Mouse (Mus musculus) fat pad, adult 2 months (tissue): Measurements from ENCODE around the gene Cnot6l.

Experiments
- DNase-seq: peaks from one replicate; pipeline ENCODE4 v3.0.0-alpha.2; 2011; ENCODE audit warnings: low read depth, low spot score; ENCODE audit errors: extremely low read depth

Cnot6l gene

GRCm38 (mm10) chr5:96161578-96162398, 2.2 kb downstream of the Cnot6l start:
- DNase-seq, result no peak

GRCm38 (mm10) chr5:96161263-96161577, 2.8 kb downstream of the Cnot6l start:
- no peak for DNase-seq

GRCm38 (mm10) chr5:96160467-96161262, 3.3 kb downstream of the Cnot6l start:
- DNase-seq, result no peak

GRCm38 (mm10) chr5:96142351-96142750, 21.6 kb downstream of the Cnot6l start:
- no peak for DNase-seq

GRCm38 (mm10) chr5:96130683-96131082, 33.3 kb downstream of the Cnot6l start:
- DNase-seq, result no peak

- no peak for DNase-seq
Measured at GRCm38 (mm10) chr5:96126856-96127255, 37.1 kb downstream of the Cnot6l start.

GRCm38 (mm10) chr5:96114943-96115342, 49.0 kb downstream of the Cnot6l start:
- DNase-seq, result no peak

- DNase-seq, result no peak
Measured at GRCm38 (mm10) chr5:96104644-96105043, 59.3 kb downstream of the Cnot6l start.

GRCm38 (mm10) chr5:96091468-96091867, 72.5 kb downstream of the Cnot6l start:
- no peak for DNase-seq

- no peak for DNase-seq
Measured at GRCm38 (mm10) chr5:96085324-96085723, 78.6 kb downstream of the Cnot6l start.

GRCm38 (mm10) chr5:96079026-96079425, 84.9 kb downstream of the Cnot6l start:
- no peak for DNase-seq

- no peak for DNase-seq
Measured at GRCm38 (mm10) chr5:96065591-96065990, 98.4 kb downstream of the Cnot6l start.

GRCm38 (mm10) chr5:96042492-96042891, 121.5 kb downstream of the Cnot6l start:
- no peak for DNase-seq

- no peak for DNase-seq
Measured at GRCm38 (mm10) chr5:96041507-96042104, 122.4 kb downstream of the Cnot6l start.

GRCm38 (mm10) chr5:96039188-96039840, 124.7 kb downstream of the Cnot6l start:
- DNase-seq, result no peak

- no peak for DNase-seq
Measured at GRCm38 (mm10) chr5:96037684-96038121, 126.3 kb downstream of the Cnot6l start.

- DNase-seq, result no peak
Measured at GRCm38 (mm10) chr5:96036125-96036672, 127.8 kb downstream of the Cnot6l start.

GRCm38 (mm10) chr5:96034101-96034500, 129.9 kb downstream of the Cnot6l start:
- DNase-seq, result no peak

- no peak for DNase-seq
Measured at GRCm38 (mm10) chr5:96029821-96030220, 134.2 kb downstream of the Cnot6l start.
